Mouse (Mus musculus): ENCODE results near the gene Epha3. TPM values are rescaled to one million over a fixed set of nuclear protein-coding genes. Genes with fewer than 3 reads are reported as not detected.

Gene Epha3
- polyA plus RNA-seq (2017; shearing (Covaris generic)), result 1 to 10 TPM in 1 of 2 experiments, under 1 TPM in 1; 0.86 to 4.2 TPM

DNA sequence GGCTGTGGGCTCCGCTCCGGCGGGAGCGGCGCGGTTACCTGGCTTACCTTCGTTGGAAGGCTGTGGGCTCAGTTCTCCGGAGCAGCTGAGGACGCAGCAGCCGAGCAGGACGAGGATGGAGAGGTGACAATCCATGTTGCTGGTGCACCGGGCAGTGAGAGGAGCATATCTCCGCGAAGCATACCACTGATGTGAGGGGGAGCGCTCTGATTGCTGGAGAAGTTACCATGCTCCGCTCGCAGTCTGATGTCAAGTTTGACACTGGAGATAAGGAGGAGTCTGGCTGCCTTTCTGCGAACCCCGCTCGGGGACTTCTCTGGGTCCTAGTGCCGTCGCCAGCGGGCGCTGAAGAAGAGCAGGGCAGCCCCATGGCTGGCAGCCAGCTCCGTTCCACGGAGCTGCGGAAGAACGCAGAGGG lies at the start of gene Epha3:
TSS of gene Epha3 (minus strand) at position 263 of the 418 bp plus-strand sequence.

